Comparison of ENCODE assay signal across 12 mouse cellular contexts in the genomic region with DNA sequence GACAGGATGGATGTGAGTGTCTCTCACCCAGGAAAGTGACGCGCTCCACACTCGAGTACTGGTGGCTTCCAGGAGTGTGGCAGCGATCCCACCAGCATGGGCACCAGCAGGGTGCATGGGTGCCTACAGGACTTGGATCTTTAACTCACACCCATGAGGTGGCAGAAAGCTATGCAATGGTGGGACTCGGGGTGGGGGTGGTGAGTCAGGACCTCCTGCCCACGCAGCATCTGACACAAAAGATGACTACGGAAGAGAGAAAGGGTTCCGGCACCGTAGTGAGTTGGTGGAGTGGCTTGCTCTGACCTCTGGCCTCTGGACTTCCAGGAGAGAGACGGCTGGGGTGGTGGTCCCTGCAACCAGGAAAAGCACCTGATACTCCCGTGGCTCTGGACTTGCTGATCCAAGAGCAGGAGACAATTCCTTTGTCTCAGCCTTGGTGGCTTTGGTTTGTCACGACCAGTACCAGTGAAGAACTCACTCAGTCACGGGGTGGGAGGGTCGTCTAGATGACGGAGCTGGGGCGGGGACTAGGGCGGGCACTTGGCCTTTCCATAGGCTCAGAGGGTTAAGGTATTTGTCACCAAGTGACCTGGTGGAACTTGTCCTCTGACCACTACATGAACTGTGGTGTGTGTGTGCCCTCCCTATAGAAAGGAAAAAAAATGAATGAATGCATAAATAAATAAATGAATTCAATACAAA. TPM values are rescaled to one million over a fixed set of nuclear protein-coding genes. Genes with fewer than 3 reads are reported as not detected.
DNase-seq lines count a peak whose midpoint lies in the region; ATAC-seq lines count a peak whose summit lies in the region.
"Had no signal": no experiment of that assay in that cellular context is flagged by ENCODE, and none has a peak within 500 bp of the region (broad histone marks: within the 10 kb centered on the region; RNA-seq: fewer than 3 reads in every experiment).

No protein-coding gene starts in this region.

- no peaks in the 10 kb centered on the region for H3K27me3 ChIP-seq in forebrain, embryonic 10.5 days (ENCODE audit: poor library complexity, severe bottlenecking)
- H3K27me3 ChIP-seq in forebrain, embryonic 14.5 days (replicated peaks; ENCODE audit: control insufficient read depth, insufficient read depth, low read length): no peaks in the 10 kb centered on the region
- H3K27me3 ChIP-seq in kidney, embryonic 14.5 days (ENCODE audit: control insufficient read depth, insufficient read depth, low read length): no peaks in the 10 kb centered on the region
- H3K27me3 ChIP-seq in limb, embryonic 10.5 days (ENCODE audit: low read depth, poor library complexity, severe bottlenecking): 0 out of 2 replicates have a peak, but pooled peaks cover 4% of the 10 kb centered on the region

- H3K9ac ChIP-seq in forebrain, embryonic 14.5 days (ENCODE audit: low read length): no peak overlapping the region
- no peak overlapping the region for H3K9ac ChIP-seq in kidney, embryonic 14.5 days (ENCODE audit: low read depth, low read length)
- H3K9ac ChIP-seq: hindbrain, embryonic 12.5 days had no signal

- 0 out of 2 replicates have a peak overlapping the region, but pooled peaks have one; percentile 22 for H3K27ac ChIP-seq in forebrain, embryonic 10.5 days
- H3K27ac ChIP-seq in forebrain, embryonic 14.5 days (ENCODE audit: low read depth, low read length): no peak overlapping the region
- no peak overlapping the region for H3K27ac ChIP-seq in kidney, embryonic 14.5 days (ENCODE audit: low read depth, low read length)
- peak overlapping the region; percentile 19; the same call in 1 of the 2 replicates for H3K27ac ChIP-seq in limb, embryonic 10.5 days
- H3K27ac ChIP-seq: hindbrain, embryonic 12.5 days had no signal

- ATAC-seq in forebrain, embryonic 14.5 days: no peak
- peak; percentile 33 for ATAC-seq in kidney, embryonic 14.5 days (ENCODE audit: low FRiP score, low TSS enrichment)

- H3K36me3 ChIP-seq in forebrain, embryonic 10.5 days (replicated peaks): no peaks in the 10 kb centered on the region
- H3K36me3 ChIP-seq in forebrain, embryonic 14.5 days (ENCODE audit: control insufficient read depth, insufficient read depth, low read length): no peaks in the 10 kb centered on the region
- H3K36me3 ChIP-seq in kidney, embryonic 14.5 days (ENCODE audit: control insufficient read depth, insufficient read depth, low read length): no peaks in the 10 kb centered on the region
- H3K36me3 ChIP-seq in limb, embryonic 10.5 days: no peaks in the 10 kb centered on the region
- H3K36me3 ChIP-seq: hindbrain, embryonic 12.5 days had no signal

- peaks cover 53% of the 10 kb centered on the region for H3K4me1 ChIP-seq in forebrain, embryonic 10.5 days
- no peaks in the 10 kb centered on the region for H3K4me1 ChIP-seq in forebrain, embryonic 14.5 days (ENCODE audit: control insufficient read depth, insufficient read depth, low read length)
- H3K4me1 ChIP-seq in kidney, embryonic 14.5 days (ENCODE audit: control insufficient read depth, insufficient read depth, low read length): peaks cover 25% of the 10 kb centered on the region
- H3K4me1 ChIP-seq in limb, embryonic 10.5 days: peaks cover 44% of the 10 kb centered on the region

- no peak overlapping the region for H3K4me2 ChIP-seq in forebrain, embryonic 14.5 days (ENCODE audit: low read length)
- H3K4me2 ChIP-seq in kidney, embryonic 14.5 days (replicated peaks; ENCODE audit: low read depth, low read length): no peak overlapping the region
- H3K4me2 ChIP-seq: hindbrain, embryonic 12.5 days had no signal

- no peaks in the 10 kb centered on the region for H3K9me3 ChIP-seq in forebrain, embryonic 10.5 days
- H3K9me3 ChIP-seq in forebrain, embryonic 14.5 days (replicated peaks; ENCODE audit: control insufficient read depth, low read length): no peaks in the 10 kb centered on the region
- H3K9me3 ChIP-seq in kidney, embryonic 14.5 days (ENCODE audit: control insufficient read depth, low read length): no peaks in the 10 kb centered on the region
- no peaks in the 10 kb centered on the region for H3K9me3 ChIP-seq in limb, embryonic 10.5 days (replicated peaks)
- H3K9me3 ChIP-seq: hindbrain, embryonic 12.5 days had no signal

- 59% methylated on average over 17 of the region's 17 CpGs for WGBS in forebrain, embryonic 10.5 days
- WGBS in forebrain, embryonic 14.5 days: 59% methylated on average over 17 of the region's 17 CpGs
- WGBS in kidney, embryonic 14.5 days: 50% methylated on average over 17 of the region's 17 CpGs
- 66% methylated on average over 17 of the region's 17 CpGs for WGBS in limb, embryonic 10.5 days

- intact Hi-C loops in left cerebral cortex, postnatal 25 days (cut with DNase I): no loop called here

- no peak for DNase-seq in forebrain, embryonic 10.5 days (ENCODE audit: extremely low spot score, low spot score)
- DNase-seq in forebrain, embryonic 14.5 days (ENCODE audit: low spot score): no peak
- DNase-seq in kidney, adult 18-20 months: no peak
- peak; percentile 0 to 1 for DNase-seq in B cell, adult 2 months
- no peak for DNase-seq in limb, embryonic 10.5 days (ENCODE audit: low spot score)
- DNase-seq in left cerebral cortex, postnatal 25 days (ENCODE audit: low spot score in 2 of 2): no peak
- DNase-seq in layer of hippocampus, adult 9-10 months (ENCODE audit: low spot score): no peak
- DNase-seq: adrenal gland, postnatal 25 days; layer of hippocampus, postnatal 36 days; retina, postnatal 1 day had no signal

- H3K4me3 ChIP-seq in forebrain, embryonic 10.5 days: no peak overlapping the region
- H3K4me3 ChIP-seq in forebrain, embryonic 14.5 days (ENCODE audit: low read depth, low read length): no peak overlapping the region
- H3K4me3 ChIP-seq in kidney, embryonic 14.5 days (ENCODE audit: low read length): no peak overlapping the region
- H3K4me3 ChIP-seq in limb, embryonic 10.5 days: no peak overlapping the region
- H3K4me3 ChIP-seq: hindbrain, embryonic 12.5 days had no signal

RNA-seq across cellular contexts. Expression of gene Rbm38, which starts 27.9 kb away (rescaled TPM):
- 119 and 123 TPM in 2 replicates for polyA plus RNA-seq in forebrain, embryonic 10.5 days (2016; fragmentation: Nextera tagmentation; extraction: Ambion mirVana)
- 29.9 and 31.1 TPM in 2 replicates for polyA plus RNA-seq in forebrain, embryonic 14.5 days (2014; fragmentation: Nextera tagmentation; extraction: Ambion mirVana)
- 41.3 and 42.6 TPM in 2 replicates for polyA plus RNA-seq in kidney, embryonic 14.5 days (2014; fragmentation: Nextera tagmentation; extraction: Ambion mirVana)
- 74.1 and 97.5 TPM in 2 replicates for polyA plus RNA-seq in limb, embryonic 10.5 days (2016; fragmentation: Nextera tagmentation; extraction: Ambion mirVana)
- total RNA-seq in left cerebral cortex, postnatal 25 days (2021): 1 to 10 TPM; 2.2 to 3.4 TPM

RNA-seq across cellular contexts. Expression of gene Rae1, which starts 48.3 kb away (rescaled TPM):
- polyA plus RNA-seq in forebrain, embryonic 10.5 days (2016; fragmentation: Nextera tagmentation; extraction: Ambion mirVana): 168 TPM in 2 replicates
- polyA plus RNA-seq in forebrain, embryonic 14.5 days (2014; fragmentation: Nextera tagmentation; extraction: Ambion mirVana): 148 and 156 TPM in 2 replicates
- 131 and 155 TPM in 2 replicates for polyA plus RNA-seq in kidney, embryonic 14.5 days (2014; fragmentation: Nextera tagmentation; extraction: Ambion mirVana)
- 179 and 196 TPM in 2 replicates for polyA plus RNA-seq in limb, embryonic 10.5 days (2016; fragmentation: Nextera tagmentation; extraction: Ambion mirVana)
- 10 to 100 TPM; 54.5 to 54.8 TPM for total RNA-seq in left cerebral cortex, postnatal 25 days (2021)

Comparison
In these comparisons a context has a peak if more than half of its experiments do, and no peak if none do; other contexts are left out.
1. H3K27ac ChIP-seq: peak in forebrain, embryonic 10.5 days (single experiment) and limb, embryonic 10.5 days (single experiment); none in forebrain, embryonic 14.5 days (single experiment) and kidney, embryonic 14.5 days (single experiment).
2. DNase-seq: peak in B cell, adult 2 months (2 of 2); none in forebrain, embryonic 10.5 days (single experiment), forebrain, embryonic 14.5 days (single experiment), kidney, adult 18-20 months (single experiment), limb, embryonic 10.5 days (single experiment), left cerebral cortex, postnatal 25 days (0 of 2) and layer of hippocampus, adult 9-10 months (single experiment).